Mouse (Mus musculus) kidney, embryonic 16.5 days (tissue): ENCODE measurements around the gene Tctn1. TPM values are rescaled to one million over a fixed set of nuclear protein-coding genes. Genes with fewer than 3 reads are reported as not detected.
A peak's percentile ranks its signal among the peaks of the same experiment; 100 is the strongest.

Experiments used
- ATAC-seq: fragments of 200-750 bp; cut with Nextera tagmentation; 2 replicates; pipeline ENCODE4 v1.8.0; 2017; ENCODE audit warnings: moderate TSS enrichment; ENCODE audit not compliant: low FRiP score, low TSS enrichment
- H3K27ac ChIP-seq: fragments of 300-500 bp; sonication (generic); 2 replicates; pipeline ENCODE4 v1.5.1; 2014; ENCODE audit warnings: low read length
- H3K27me3 ChIP-seq: fragments of 300-500 bp; sonication (generic); 2 replicates; pipeline ENCODE4 v1.6.1; 2014; ENCODE audit warnings: low read length, control low read depth, mixed read lengths; ENCODE audit not compliant: insufficient read depth
- H3K36me3 ChIP-seq: fragments of 300-500 bp; sonication (generic); 2 replicates; pipeline ENCODE4 v1.6.1; 2014; ENCODE audit warnings: low read length, control low read depth, mixed read lengths; ENCODE audit not compliant: insufficient read depth
- H3K4me1 ChIP-seq: fragments of 300-500 bp; sonication (generic); 2 replicates; pipeline ENCODE4 v1.6.1; 2014; ENCODE audit warnings: low read length, control low read depth, mixed read lengths; ENCODE audit not compliant: insufficient read depth
- H3K4me2 ChIP-seq: fragments of 300-500 bp; sonication (generic); replicated peaks from 2 replicates; pipeline ENCODE4 v1.6.1; 2014; ENCODE audit warnings: low read depth, low read length
- H3K4me3 ChIP-seq: fragments of 300-500 bp; sonication (generic); 2 replicates; pipeline ENCODE4 v1.5.1; 2014; ENCODE audit warnings: mild to moderate bottlenecking, low read length
- H3K9ac ChIP-seq: fragments of 300-500 bp; sonication (generic); replicated peaks from 2 replicates; pipeline ENCODE4 v1.6.1; 2014; ENCODE audit warnings: low read length
- H3K9me3 ChIP-seq: fragments of 300-500 bp; sonication (generic); 2 replicates; pipeline ENCODE4 v1.6.1; 2016; ENCODE audit warnings: low read length, control low read depth
- WGBS: fragments of 180-500 bp; shearing (Covaris S2); extraction: QIAGEN DNeasy Blood & Tissue Kit; methylation state at CpG from one replicate; pipeline ENCODE4 v1.1.7; 2014; 5-methylcytosine and 5-hydroxymethylcytosine counted together
- polyA plus RNA-seq: library from polyadenylated mRNA; unstranded; fragments of >200 nt; fragmentation: Nextera tagmentation; extraction: Ambion mirVana; gene quantifications from 2 replicates; pipeline ENCODE4 v1.2.1, GENCODE M21; 2015

Gene Tctn1
- polyA plus RNA-seq, 1 experiment from 2014 or later: 7.9 TPM

- no peak overlapping the region for H3K4me2 ChIP-seq
- 82% methylated on average over 4 of the region's 4 CpGs for WGBS
- no peak overlapping the region for H3K27ac ChIP-seq
- no peak overlapping the region for H3K4me3 ChIP-seq
- H3K36me3 ChIP-seq: 0 out of 2 replicates have a peak, but pooled peaks cover 6% of the 10 kb centered on the region
- no peak for ATAC-seq
- peaks cover 24% of the 10 kb centered on the region for H3K4me1 ChIP-seq
- H3K9me3 ChIP-seq: no peaks in the 10 kb centered on the region; the same call in 1 of the 2 replicates
- no peak overlapping the region for H3K9ac ChIP-seq
- no peaks in the 10 kb centered on the region for H3K27me3 ChIP-seq
Observed at GRCm38 (mm10) chr5:122287026-122287425, 22.8 kb upstream of the Tctn1 start.

- Histone ChIP-seq H3K36me3 (0 out of 2 replicates have a peak, but pooled peaks cover 6% of the 10 kb centered on the region), H3K4me1 (peaks cover 22% of the 10 kb centered on the region), H3K27ac (no peak overlapping the region), H3K27me3 (no peaks in the 10 kb centered on the region), H3K4me3 (peak overlapping the region; percentile 92; the same call in 1 of the 2 replicates), H3K9ac (no peak overlapping the region), H3K9me3 (no peaks in the 10 kb centered on the region; the same call in 1 of the 2 replicates), H3K4me2 (0 out of 2 replicates have a peak overlapping the region, but pooled peaks have one; percentile 98)
- no peak for ATAC-seq
- 81% methylated on average over 10 of the region's 10 CpGs for WGBS
Observed at GRCm38 (mm10) chr5:122286191-122286590, 21.9 kb upstream of the Tctn1 start.

- Histone ChIP-seq H3K4me2 (peak overlapping the region; percentile 98), H3K27me3 (no peaks in the 10 kb centered on the region), H3K9ac (peak overlapping the region; percentile 91; the same call in 1 of the 2 replicates), H3K9me3 (no peaks in the 10 kb centered on the region; the same call in 1 of the 2 replicates), H3K36me3 (0 out of 2 replicates have a peak, but pooled peaks cover 6% of the 10 kb centered on the region), H3K27ac (no peak overlapping the region), H3K4me3 (peak overlapping the region; percentile 92), H3K4me1 (peaks cover 25% of the 10 kb centered on the region)
- WGBS: 46% methylated on average over 7 of the region's 7 CpGs
- no peak for ATAC-seq
Observed at GRCm38 (mm10) chr5:122285767-122286150, 21.5 kb upstream of the Tctn1 start.

GRCm38 (mm10) chr5:122285029-122285766 is 20.9 kb upstream of the Tctn1 start:
- peak; percentile 36; the same call in 1 of the 2 replicates for ATAC-seq
- Histone ChIP-seq H3K36me3 (0 out of 2 replicates have a peak, but pooled peaks cover 6% of the 10 kb centered on the region), H3K27me3 (no peaks in the 10 kb centered on the region), H3K27ac (peak overlapping the region; percentile 68), H3K4me1 (peaks cover 31% of the 10 kb centered on the region), H3K4me3 (peak overlapping the region; percentile 92), H3K9ac (peak overlapping the region; percentile 91), H3K4me2 (peak overlapping the region; percentile 98), H3K9me3 (no peaks in the 10 kb centered on the region; the same call in 1 of the 2 replicates)
- under 1% methylated on average over 33 of the region's 34 CpGs for WGBS

GRCm38 (mm10) chr5:122284183-122285028 is 20.1 kb upstream of the Tctn1 start, which contains the start of gene Pptc7:
TSS of gene Pptc7 (plus strand) at chr5:122284365.
- H3K27me3 ChIP-seq: no peaks in the 10 kb centered on the region
- ATAC-seq: peak; percentile 94
- peaks cover 34% of the 10 kb centered on the region for H3K4me1 ChIP-seq
- under 1% methylated on average over 86 of the region's 114 CpGs for WGBS
- H3K9ac ChIP-seq: peak within 1 kb of the TSS; percentile 91
- peak within 1 kb of the TSS; percentile 92 for H3K4me3 ChIP-seq
- 0 out of 2 replicates have a peak, but pooled peaks cover 6% of the 10 kb centered on the region for H3K36me3 ChIP-seq
- peak within 1 kb of the TSS; percentile 68 for H3K27ac ChIP-seq
- H3K4me2 ChIP-seq: peak within 1 kb of the TSS; percentile 98
- H3K9me3 ChIP-seq: no peaks in the 10 kb centered on the region

- no peak overlapping the region for H3K9ac ChIP-seq
- peaks cover 34% of the 10 kb centered on the region for H3K4me1 ChIP-seq
- H3K9me3 ChIP-seq: no peaks in the 10 kb centered on the region
- 0 out of 2 replicates have a peak, but pooled peaks cover 6% of the 10 kb centered on the region for H3K36me3 ChIP-seq
- H3K4me3 ChIP-seq: peak overlapping the region; percentile 92
- H3K4me2 ChIP-seq: peak overlapping the region; percentile 98
- no peak for ATAC-seq
- no peaks in the 10 kb centered on the region for H3K27me3 ChIP-seq
- no peak overlapping the region for H3K27ac ChIP-seq
- WGBS: 17% methylated on average over 2 of the region's 2 CpGs
Observed at GRCm38 (mm10) chr5:122283828-122284182, 19.5 kb upstream of the Tctn1 start.

- Histone ChIP-seq H3K27ac (peak overlapping the region; percentile 23; the same call in 1 of the 2 replicates), H3K27me3 (no peaks in the 10 kb centered on the region), H3K9ac (peak overlapping the region; percentile 46; the same call in 1 of the 2 replicates), H3K4me1 (peaks cover 30% of the 10 kb centered on the region), H3K4me2 (peak overlapping the region; percentile 41), H3K9me3 (no peaks in the 10 kb centered on the region; the same call in 1 of the 2 replicates), H3K4me3 (peak overlapping the region; percentile 9), H3K36me3 (no peaks in the 10 kb centered on the region)
- ATAC-seq: no peak
- 20% methylated on average over 19 of the region's 19 CpGs for WGBS
Observed at GRCm38 (mm10) chr5:122280827-122281462, 16.7 kb upstream of the Tctn1 start.

GRCm38 (mm10) chr5:122280422-122280826 is 16.2 kb upstream of the Tctn1 start:
- no peaks in the 10 kb centered on the region; the same call in 1 of the 2 replicates for H3K9me3 ChIP-seq
- H3K9ac ChIP-seq: peak overlapping the region; percentile 46; the same call in 1 of the 2 replicates
- H3K4me1 ChIP-seq: peaks cover 25% of the 10 kb centered on the region
- H3K36me3 ChIP-seq: no peaks in the 10 kb centered on the region
- no peaks in the 10 kb centered on the region for H3K27me3 ChIP-seq
- H3K4me2 ChIP-seq: peak overlapping the region; percentile 41
- ATAC-seq: no peak
- 36% methylated on average over 6 of the region's 6 CpGs for WGBS
- peak overlapping the region; percentile 23; the same call in 1 of the 2 replicates for H3K27ac ChIP-seq
- H3K4me3 ChIP-seq: peak overlapping the region; percentile 9
